Mouse (Mus musculus): ENCODE measurements at regions not wholly inside any gene's neighbourhood (a gene's known extent, or its start where the extent isn't known, plus 50 kb on each side); places are given as distances from the start of the nearest gene placed in this dataset.

- peaks cover 1% of the 10 kb centered on the region for H3K4me1 ChIP-seq (ENCODE audit: control insufficient read depth, insufficient read depth, low read length)
- no peak for TF ChIP-seq CTCF (IDR thresholded peaks at IDR 0.05; ENCODE audit: low read depth, low read length)
- TF ChIP-seq POLR2A (IDR thresholded peaks at IDR 0.05; ENCODE audit: insufficient read depth, low read length): no peak
- TF ChIP-seq EP300 (IDR thresholded peaks at IDR 0.05; ENCODE audit: insufficient read depth, low read depth, low read length): no peak
- peaks cover 35% of the 10 kb centered on the region for H3K36me3 ChIP-seq (ENCODE audit: control insufficient read depth, insufficient read depth, low read length, poor library complexity, severe bottlenecking)
- H3K4me3 ChIP-seq (ENCODE audit: low read depth, low read length): no peak overlapping the region
- H3K27ac ChIP-seq (ENCODE audit: insufficient read depth, low read length): no peak overlapping the region
- H3K27me3 ChIP-seq (ENCODE audit: control insufficient read depth, insufficient read depth, low read length, poor library complexity, severe bottlenecking): no peaks in the 10 kb centered on the region
- H3K9ac ChIP-seq (ENCODE audit: low read depth, poor library complexity, severe bottlenecking): no peak overlapping the region
- H3K9me3 ChIP-seq (replicated peaks; ENCODE audit: control insufficient read depth, insufficient read depth, low read length, poor library complexity, severe bottlenecking): no peaks in the 10 kb centered on the region
These were observed 1317.2 kb upstream of the A1bg start for GRCm38 (mm10) chr15:62240031-62240430.

- H3K36me3 ChIP-seq (ENCODE audit: control insufficient read depth, insufficient read depth, low read length, poor library complexity, severe bottlenecking): peaks cover 22% of the 10 kb centered on the region
- H3K9me3 ChIP-seq (replicated peaks; ENCODE audit: control insufficient read depth, insufficient read depth, low read length, poor library complexity, severe bottlenecking): no peaks in the 10 kb centered on the region
- no peak overlapping the region for H3K9ac ChIP-seq (ENCODE audit: low read depth, poor library complexity, severe bottlenecking)
- TF ChIP-seq CTCF (IDR thresholded peaks at IDR 0.05; ENCODE audit: low read depth, low read length): no peak
- no peak for TF ChIP-seq EP300 (IDR thresholded peaks at IDR 0.05; ENCODE audit: insufficient read depth, low read depth, low read length)
- TF ChIP-seq POLR2A (IDR thresholded peaks at IDR 0.05; ENCODE audit: insufficient read depth, low read length): no peak
- H3K4me3 ChIP-seq (ENCODE audit: low read depth, low read length): no peak overlapping the region
- no peaks in the 10 kb centered on the region for H3K27me3 ChIP-seq (ENCODE audit: control insufficient read depth, insufficient read depth, low read length, poor library complexity, severe bottlenecking)
- peaks cover 1% of the 10 kb centered on the region for H3K4me1 ChIP-seq (ENCODE audit: control insufficient read depth, insufficient read depth, low read length)
- H3K27ac ChIP-seq (ENCODE audit: insufficient read depth, low read length): no peak overlapping the region
These were observed 1315.8 kb upstream of the A1bg start for GRCm38 (mm10) chr15:62238503-62239045.

GRCm38 (mm10) chr15:62236056-62236455 lies 1313.2 kb upstream of the A1bg start:
- peaks cover 6% of the 10 kb centered on the region for H3K36me3 ChIP-seq (ENCODE audit: control insufficient read depth, insufficient read depth, low read length, poor library complexity, severe bottlenecking)
- TF ChIP-seq EP300 (IDR thresholded peaks at IDR 0.05; ENCODE audit: insufficient read depth, low read depth, low read length) (no peak), POLR2A (IDR thresholded peaks at IDR 0.05; ENCODE audit: insufficient read depth, low read length) (no peak), CTCF (IDR thresholded peaks at IDR 0.05; ENCODE audit: low read depth, low read length) (no peak)
- no peak overlapping the region for H3K9ac ChIP-seq (ENCODE audit: low read depth, poor library complexity, severe bottlenecking)
- no peaks in the 10 kb centered on the region for H3K27me3 ChIP-seq (ENCODE audit: control insufficient read depth, insufficient read depth, low read length, poor library complexity, severe bottlenecking)
- H3K4me3 ChIP-seq (ENCODE audit: low read depth, low read length): no peak overlapping the region
- no peaks in the 10 kb centered on the region for H3K9me3 ChIP-seq (replicated peaks; ENCODE audit: control insufficient read depth, insufficient read depth, low read length, poor library complexity, severe bottlenecking)
- H3K4me1 ChIP-seq (ENCODE audit: control insufficient read depth, insufficient read depth, low read length): no peaks in the 10 kb centered on the region
- no peak overlapping the region for H3K27ac ChIP-seq (ENCODE audit: insufficient read depth, low read length)

- H3K27me3 ChIP-seq (ENCODE audit: control insufficient read depth, insufficient read depth, low read length, poor library complexity, severe bottlenecking): no peaks in the 10 kb centered on the region
- H3K9ac ChIP-seq (ENCODE audit: low read depth, poor library complexity, severe bottlenecking): no peak overlapping the region
- no peak overlapping the region for H3K27ac ChIP-seq (ENCODE audit: insufficient read depth, low read length)
- no peaks in the 10 kb centered on the region for H3K4me1 ChIP-seq (ENCODE audit: control insufficient read depth, insufficient read depth, low read length)
- no peak overlapping the region for H3K4me3 ChIP-seq (ENCODE audit: low read depth, low read length)
- peaks cover 17% of the 10 kb centered on the region for H3K36me3 ChIP-seq (ENCODE audit: control insufficient read depth, insufficient read depth, low read length, poor library complexity, severe bottlenecking)
- TF ChIP-seq CTCF (IDR thresholded peaks at IDR 0.05; ENCODE audit: low read depth, low read length) (no peak), POLR2A (IDR thresholded peaks at IDR 0.05; ENCODE audit: insufficient read depth, low read length) (no peak), EP300 (IDR thresholded peaks at IDR 0.05; ENCODE audit: insufficient read depth, low read depth, low read length) (no peak)
- no peaks in the 10 kb centered on the region for H3K9me3 ChIP-seq (replicated peaks; ENCODE audit: control insufficient read depth, insufficient read depth, low read length, poor library complexity, severe bottlenecking)
These were observed 1311.5 kb upstream of the A1bg start for GRCm38 (mm10) chr15:62234182-62234760.

GRCm38 (mm10) chr15:62233154-62233553 lies 1310.3 kb upstream of the A1bg start:
- no peaks in the 10 kb centered on the region for H3K9me3 ChIP-seq (replicated peaks; ENCODE audit: control insufficient read depth, insufficient read depth, low read length, poor library complexity, severe bottlenecking)
- H3K4me3 ChIP-seq (ENCODE audit: low read depth, low read length): no peak overlapping the region
- peaks cover 24% of the 10 kb centered on the region for H3K36me3 ChIP-seq (ENCODE audit: control insufficient read depth, insufficient read depth, low read length, poor library complexity, severe bottlenecking)
- no peaks in the 10 kb centered on the region for H3K27me3 ChIP-seq (ENCODE audit: control insufficient read depth, insufficient read depth, low read length, poor library complexity, severe bottlenecking)
- no peaks in the 10 kb centered on the region for H3K4me1 ChIP-seq (ENCODE audit: control insufficient read depth, insufficient read depth, low read length)
- no peak for TF ChIP-seq EP300 (IDR thresholded peaks at IDR 0.05; ENCODE audit: insufficient read depth, low read depth, low read length)
- H3K27ac ChIP-seq (ENCODE audit: insufficient read depth, low read length): no peak overlapping the region
- H3K9ac ChIP-seq (ENCODE audit: low read depth, poor library complexity, severe bottlenecking): no peak overlapping the region

- Histone ChIP-seq H3K9ac (ENCODE audit: low read depth, poor library complexity, severe bottlenecking) (no peak overlapping the region), H3K36me3 (ENCODE audit: control insufficient read depth, insufficient read depth, low read length, poor library complexity, severe bottlenecking) (peaks cover 24% of the 10 kb centered on the region), H3K27me3 (ENCODE audit: control insufficient read depth, insufficient read depth, low read length, poor library complexity, severe bottlenecking) (no peaks in the 10 kb centered on the region), H3K9me3 (replicated peaks; ENCODE audit: control insufficient read depth, insufficient read depth, low read length, poor library complexity, severe bottlenecking) (no peaks in the 10 kb centered on the region), H3K4me3 (ENCODE audit: low read depth, low read length) (no peak overlapping the region), H3K27ac (ENCODE audit: insufficient read depth, low read length) (no peak overlapping the region), H3K4me1 (ENCODE audit: control insufficient read depth, insufficient read depth, low read length) (no peaks in the 10 kb centered on the region)
- TF ChIP-seq POLR2A (IDR thresholded peaks at IDR 0.05; ENCODE audit: insufficient read depth, low read length) (no peak), CTCF (IDR thresholded peaks at IDR 0.05; ENCODE audit: low read depth, low read length) (no peak), EP300 (IDR thresholded peaks at IDR 0.05; ENCODE audit: insufficient read depth, low read depth, low read length) (no peak)
These were observed 1308.9 kb upstream of the A1bg start for GRCm38 (mm10) chr15:62231709-62232108.
